Mouse (Mus musculus) liver, embryonic 13.5 days (tissue): Measurements from ENCODE around the gene Stk10. TPM values are rescaled to one million over a fixed set of nuclear protein-coding genes. Genes with fewer than 3 reads are reported as not detected.

ENCODE experiments used
- ATAC-seq: fragments of 200-750 bp; cut with Nextera tagmentation; 2 replicates; pipeline ENCODE4 v1.8.0; 2017; ENCODE audit warnings: low read depth, mild to moderate bottlenecking, moderate number of reproducible peaks, moderate library complexity
- DNase-seq: peaks from one replicate; pipeline ENCODE4 v3.0.0; 2022
- H3K27ac ChIP-seq: fragments of 300-500 bp; sonication (generic); 2 replicates; pipeline ENCODE4 v1.5.1; 2015; ENCODE audit warnings: moderate library complexity, mild to moderate bottlenecking, inconsistent platforms
- H3K27me3 ChIP-seq: fragments of 300-500 bp; sonication (generic); 2 replicates; pipeline ENCODE4 v1.6.1; 2015; ENCODE audit warnings: mild to moderate bottlenecking, inconsistent platforms
- H3K36me3 ChIP-seq: fragments of 300-500 bp; sonication (generic); 2 replicates; pipeline ENCODE4 v1.6.1; 2015; ENCODE audit warnings: mild to moderate bottlenecking, inconsistent platforms
- H3K4me1 ChIP-seq: fragments of 300-500 bp; sonication (generic); replicated peaks from 2 replicates; pipeline ENCODE4 v1.6.1; 2015; ENCODE audit warnings: inconsistent platforms
- H3K4me2 ChIP-seq: fragments of 300-500 bp; sonication (generic); 2 replicates; pipeline ENCODE4 v1.6.1; 2015; ENCODE audit warnings: inconsistent platforms, mild to moderate bottlenecking, moderate library complexity
- H3K4me3 ChIP-seq: fragments of 300-500 bp; sonication (generic); replicated peaks from 2 replicates; pipeline ENCODE4 v1.5.1; 2015; ENCODE audit warnings: mild to moderate bottlenecking, inconsistent platforms
- H3K9ac ChIP-seq: fragments of 300-500 bp; sonication (generic); 2 replicates; pipeline ENCODE4 v1.6.1; 2015; ENCODE audit warnings: mild to moderate bottlenecking, inconsistent platforms
- H3K9me3 ChIP-seq: fragments of 300-500 bp; sonication (generic); replicated peaks from 2 replicates; pipeline ENCODE4 v1.6.1; 2016; ENCODE audit warnings: inconsistent platforms
- WGBS: fragments of 180-500 bp; shearing (Covaris S2); methylation state at CpG from one replicate; pipeline ENCODE4 v1.1.7; 2015; ENCODE audit not compliant: insufficient replicate concordance; 5-methylcytosine and 5-hydroxymethylcytosine counted together
- polyA plus RNA-seq: library from polyadenylated mRNA; unstranded; fragments of >200 nt; fragmentation: Nextera tagmentation; extraction: Ambion mirVana; gene quantifications from 2 replicates; pipeline ENCODE4 v1.2.1, GENCODE M21; 2015

Stk10 gene
- polyA plus RNA-seq, 1 experiment from 2014 or later = 3.0 TPM

- Histone ChIP-seq H3K9me3 (no peaks in the 10 kb centered on the region), H3K4me1 (peaks cover 63% of the 10 kb centered on the region), H3K9ac (no peak overlapping the region), H3K27ac (peak overlapping the region; percentile 17; the same call in 1 of the 2 replicates), H3K4me3 (no peak overlapping the region), H3K36me3 (peaks cover 7% of the 10 kb centered on the region; the same call in 1 of the 2 replicates), H3K27me3 (no peaks in the 10 kb centered on the region), H3K4me2 (no peak overlapping the region)
- DNase-seq (no peak), ATAC-seq (no peak)
- 74% methylated on average over 12 of the region's 12 CpGs for WGBS
Measured at GRCm38 (mm10) chr11:32551579-32552297, 18.6 kb downstream of the Stk10 start.

GRCm38 (mm10) chr11:32552401-32553090 lies 19.4 kb downstream of the Stk10 start:
- H3K4me1 ChIP-seq = peaks cover 61% of the 10 kb centered on the region
- H3K27ac ChIP-seq = peak overlapping the region; percentile 14
- 59% methylated on average over 13 of the region's 13 CpGs for WGBS
- no peak for ATAC-seq
- DNase-seq = no peak
- no peaks in the 10 kb centered on the region for H3K27me3 ChIP-seq
- no peak overlapping the region for H3K4me3 ChIP-seq
- peaks cover 3% of the 10 kb centered on the region; the same call in 1 of the 2 replicates for H3K36me3 ChIP-seq
- H3K9me3 ChIP-seq = no peaks in the 10 kb centered on the region
- peak overlapping the region; percentile 29; the same call in 1 of the 2 replicates for H3K9ac ChIP-seq
- H3K4me2 ChIP-seq = no peak overlapping the region

GRCm38 (mm10) chr11:32553311-32554140 lies 20.4 kb downstream of the Stk10 start:
- WGBS = 25% methylated on average over 14 of the region's 14 CpGs

GRCm38 (mm10) chr11:32554141-32555091 lies 21.3 kb downstream of the Stk10 start:
- Histone ChIP-seq H3K4me3 (no peak overlapping the region), H3K9me3 (no peaks in the 10 kb centered on the region), H3K27ac (peak overlapping the region; percentile 39), H3K36me3 (peaks cover 3% of the 10 kb centered on the region; the same call in 1 of the 2 replicates), H3K27me3 (no peaks in the 10 kb centered on the region), H3K9ac (no peak overlapping the region), H3K4me2 (0 out of 2 replicates have a peak overlapping the region, but pooled peaks have one; percentile 10), H3K4me1 (peaks cover 62% of the 10 kb centered on the region)
- ATAC-seq (peak; percentile 52), DNase-seq (no peak)
- 45% methylated on average over 14 of the region's 14 CpGs for WGBS

More at GRCm38 (mm10) chr11:32553311-32554140, 20.4 kb downstream of the Stk10 start:
- peaks cover 3% of the 10 kb centered on the region; the same call in 1 of the 2 replicates for H3K36me3 ChIP-seq
- H3K4me1 ChIP-seq = peaks cover 58% of the 10 kb centered on the region
- ATAC-seq (no peak), DNase-seq (no peak)
- no peaks in the 10 kb centered on the region for H3K27me3 ChIP-seq
- 0 out of 2 replicates have a peak overlapping the region, but pooled peaks have one; percentile 29 for H3K9ac ChIP-seq
- H3K9me3 ChIP-seq = no peaks in the 10 kb centered on the region
- no peak overlapping the region; the same call in 1 of the 2 replicates for H3K27ac ChIP-seq
- no peak overlapping the region for H3K4me2 ChIP-seq
- H3K4me3 ChIP-seq = no peak overlapping the region

GRCm38 (mm10) chr11:32555103-32555689 lies 22.1 kb downstream of the Stk10 start:
- 0 out of 2 replicates have a peak overlapping the region, but pooled peaks have one; percentile 18 for H3K27ac ChIP-seq
- peaks cover 3% of the 10 kb centered on the region; the same call in 1 of the 2 replicates for H3K36me3 ChIP-seq
- ATAC-seq = 0 out of 2 replicates have a peak, but pooled peaks have one; percentile 14
- no peaks in the 10 kb centered on the region for H3K27me3 ChIP-seq
- no peak for DNase-seq
- H3K4me3 ChIP-seq = no peak overlapping the region
- WGBS = 79% methylated on average over 12 of the region's 12 CpGs
- H3K9ac ChIP-seq = no peak overlapping the region
- H3K4me1 ChIP-seq = peaks cover 61% of the 10 kb centered on the region
- H3K9me3 ChIP-seq = no peaks in the 10 kb centered on the region
- H3K4me2 ChIP-seq = no peak overlapping the region

GRCm38 (mm10) chr11:32556333-32556990 lies 23.4 kb downstream of the Stk10 start:
- H3K36me3 ChIP-seq = peaks cover 3% of the 10 kb centered on the region; the same call in 1 of the 2 replicates
- H3K27ac ChIP-seq = no peak overlapping the region; the same call in 1 of the 2 replicates
- DNase-seq (no peak), ATAC-seq (no peak)
- no peaks in the 10 kb centered on the region for H3K27me3 ChIP-seq
- H3K4me3 ChIP-seq = no peak overlapping the region
- 79% methylated on average over 10 of the region's 10 CpGs for WGBS
- H3K4me1 ChIP-seq = peaks cover 50% of the 10 kb centered on the region
- H3K9ac ChIP-seq = no peak overlapping the region
- no peak overlapping the region for H3K4me2 ChIP-seq
- H3K9me3 ChIP-seq = no peaks in the 10 kb centered on the region

- H3K4me3 ChIP-seq = no peak overlapping the region
- ATAC-seq (no peak), DNase-seq (no peak)
- H3K27ac ChIP-seq = no peak overlapping the region
- WGBS = 85% methylated on average over 4 of the region's 4 CpGs
- H3K36me3 ChIP-seq = peaks cover 3% of the 10 kb centered on the region; the same call in 1 of the 2 replicates
- no peak overlapping the region for H3K4me2 ChIP-seq
- H3K9me3 ChIP-seq = no peaks in the 10 kb centered on the region
- no peaks in the 10 kb centered on the region for H3K27me3 ChIP-seq
- peaks cover 50% of the 10 kb centered on the region for H3K4me1 ChIP-seq
- H3K9ac ChIP-seq = no peak overlapping the region
Measured at GRCm38 (mm10) chr11:32558026-32558425, 24.9 kb downstream of the Stk10 start.

- 32% methylated on average over 8 of the region's 8 CpGs for WGBS
- DNase-seq (no peak), ATAC-seq (no peak)
- Histone ChIP-seq H3K9me3 (no peaks in the 10 kb centered on the region), H3K4me3 (no peak overlapping the region), H3K27ac (no peak overlapping the region; the same call in 1 of the 2 replicates), H3K27me3 (no peaks in the 10 kb centered on the region), H3K9ac (no peak overlapping the region), H3K4me1 (peaks cover 50% of the 10 kb centered on the region), H3K4me2 (no peak overlapping the region), H3K36me3 (peaks cover 3% of the 10 kb centered on the region; the same call in 1 of the 2 replicates)
Measured at GRCm38 (mm10) chr11:32558677-32559076, 25.6 kb downstream of the Stk10 start.

GRCm38 (mm10) chr11:32560015-32560770 lies 27.1 kb downstream of the Stk10 start:
- no peak overlapping the region for H3K4me3 ChIP-seq
- peaks cover 50% of the 10 kb centered on the region for H3K4me1 ChIP-seq
- ATAC-seq = no peak
- no peak overlapping the region for H3K9ac ChIP-seq
- H3K9me3 ChIP-seq = no peaks in the 10 kb centered on the region
- peaks cover 2% of the 10 kb centered on the region; the same call in 1 of the 2 replicates for H3K36me3 ChIP-seq
- H3K4me2 ChIP-seq = no peak overlapping the region
- no peak overlapping the region for H3K27ac ChIP-seq
- WGBS = 77% methylated on average over 12 of the region's 12 CpGs
- no peaks in the 10 kb centered on the region for H3K27me3 ChIP-seq
- DNase-seq = no peak
